Mouse (Mus musculus): Measurements from ENCODE around the gene Rbfox2.

Gene Rbfox2

DNA sequence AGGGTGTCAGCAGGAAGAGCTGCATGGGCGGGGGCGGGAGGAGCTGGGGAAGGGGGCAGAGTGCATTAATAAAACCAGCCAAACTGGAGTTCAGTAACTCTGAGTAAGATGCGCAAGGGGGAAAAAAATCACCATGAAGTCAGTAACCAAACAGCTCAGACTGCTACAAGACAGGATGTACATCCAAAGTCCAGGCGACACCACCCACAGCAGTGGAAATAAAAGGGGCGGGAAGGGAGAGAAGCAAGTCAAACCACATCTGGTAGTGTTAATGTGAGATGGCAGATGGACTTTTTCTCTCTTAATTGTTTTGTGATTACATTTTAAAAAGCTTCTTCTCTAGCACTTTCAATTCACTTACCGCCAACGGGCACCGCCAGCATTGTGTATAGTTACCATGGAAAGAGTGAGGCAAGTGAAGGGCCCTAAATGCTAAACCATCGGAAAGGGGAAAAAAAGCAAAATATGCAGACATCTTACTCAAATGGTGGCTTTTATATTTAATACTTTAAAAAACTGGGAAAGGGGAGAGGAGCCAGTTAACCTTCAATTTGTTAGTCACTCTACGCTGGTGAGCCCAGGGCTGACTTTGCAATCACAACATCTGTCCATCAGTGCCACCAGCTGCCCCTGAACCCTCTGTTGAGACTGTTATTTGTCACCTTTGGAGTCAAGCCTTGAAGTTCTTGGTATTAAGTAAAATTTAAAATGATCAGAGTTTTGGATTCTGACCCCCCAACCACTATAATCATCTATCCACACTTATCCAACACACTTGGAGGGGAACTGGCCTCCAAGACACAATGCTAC lies 202.2 kb downstream of the Rbfox2 start:
- no peak for DNase-seq (ENCODE audit: low read depth, low spot score)

DNA sequence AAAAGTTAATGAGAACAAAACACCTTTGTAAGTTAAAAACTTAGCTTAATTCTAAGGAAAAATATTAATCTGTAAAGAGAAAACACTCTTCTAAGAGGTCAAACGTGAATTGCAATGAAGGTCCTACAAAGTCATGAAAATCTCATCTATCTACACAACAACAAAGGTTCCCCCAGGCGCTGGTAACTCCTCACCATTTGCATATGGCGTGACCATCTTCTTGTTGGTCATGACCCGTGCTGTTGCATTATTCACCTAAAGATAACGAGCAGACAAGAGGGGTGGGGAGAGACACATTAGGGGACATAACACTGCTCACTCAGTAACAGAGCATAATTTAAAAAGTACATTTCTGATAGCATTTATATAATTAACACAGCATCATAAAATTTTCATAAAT lies 204.1 kb downstream of the Rbfox2 start:
- DNase-seq (ENCODE audit: low read depth, low spot score): no peak

DNA sequence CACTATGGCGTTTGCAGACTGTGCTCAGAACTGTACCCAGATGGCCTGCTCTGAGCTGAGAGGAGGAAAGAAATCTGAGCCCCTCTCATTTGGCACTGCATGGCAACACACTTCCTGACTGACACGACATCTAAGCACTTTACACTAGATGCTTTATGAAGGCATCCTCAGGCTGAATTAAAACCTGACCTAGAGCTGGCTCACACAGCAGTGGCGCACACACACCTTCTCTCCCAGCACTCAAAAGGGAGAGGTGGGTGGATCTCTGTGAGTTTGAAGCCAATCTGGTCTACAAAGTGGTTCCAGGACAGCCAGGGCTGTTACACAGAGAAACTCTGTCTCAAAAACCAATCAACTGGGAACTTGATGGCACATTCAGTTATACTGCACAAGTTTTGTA lies 207.0 kb downstream of the Rbfox2 start:
- no peak for DNase-seq (ENCODE audit: low read depth, low spot score)

DNA sequence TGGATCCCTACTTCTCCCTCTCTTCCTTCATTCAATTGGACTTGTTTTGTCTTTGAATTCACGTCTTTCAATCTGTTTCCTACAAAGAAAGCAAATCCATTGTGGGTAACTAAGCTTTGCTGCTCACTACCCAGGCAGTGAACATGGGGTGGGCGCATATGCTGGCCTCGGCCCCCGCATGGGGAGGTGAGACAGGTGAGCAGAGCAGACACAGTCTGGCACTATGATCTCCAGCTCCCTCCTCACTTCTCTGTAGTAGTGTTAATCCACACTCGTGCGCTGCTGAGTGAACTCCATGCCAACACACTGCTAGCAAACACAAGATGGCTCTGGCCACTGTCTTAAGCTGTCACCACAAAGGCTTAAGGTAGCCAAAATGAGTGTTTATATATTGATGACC lies 209.4 kb downstream of the Rbfox2 start:
- DNase-seq (ENCODE audit: low read depth, low spot score): no peak

DNA sequence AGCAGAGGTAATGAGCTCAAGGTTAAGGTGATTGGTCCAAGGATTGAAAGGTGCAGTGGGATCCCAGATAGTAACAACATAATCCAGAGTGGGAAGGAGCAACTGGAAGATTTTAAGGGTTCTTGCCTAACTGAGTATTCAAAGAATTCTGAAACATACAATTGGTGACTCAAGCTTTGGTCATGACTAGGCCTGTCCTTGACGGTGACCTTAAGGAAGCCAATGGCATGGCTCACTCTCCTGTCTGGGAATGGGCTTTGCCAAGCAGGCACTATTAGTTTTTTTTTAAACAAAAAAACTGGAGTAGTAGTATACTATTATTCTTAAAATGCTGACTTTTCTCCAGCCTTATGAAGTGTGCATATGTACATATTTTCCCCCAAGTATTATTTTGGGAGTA lies 211.6 kb downstream of the Rbfox2 start:
- DNase-seq (ENCODE audit: low read depth, low spot score): no peak

DNA sequence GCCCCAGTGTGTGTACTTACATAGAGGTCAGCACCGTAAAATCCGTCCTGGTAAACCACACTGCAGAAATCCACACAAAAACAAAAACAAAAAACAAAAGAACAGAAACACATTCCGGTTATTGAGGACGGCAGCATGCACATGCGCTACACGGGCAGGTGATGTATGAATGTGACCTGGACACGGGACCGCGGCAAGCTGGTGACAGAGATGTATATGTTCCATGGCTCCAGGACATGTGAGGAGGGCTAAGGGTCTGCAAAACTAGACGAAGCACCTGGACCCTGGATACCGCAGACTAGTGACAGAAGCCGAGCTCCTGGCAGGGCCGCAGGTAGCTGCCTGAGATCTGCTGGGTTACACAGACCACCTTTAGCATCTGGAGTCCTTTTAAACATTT lies 212.4 kb downstream of the Rbfox2 start:
- no peak for DNase-seq (ENCODE audit: low read depth, low spot score)

DNA sequence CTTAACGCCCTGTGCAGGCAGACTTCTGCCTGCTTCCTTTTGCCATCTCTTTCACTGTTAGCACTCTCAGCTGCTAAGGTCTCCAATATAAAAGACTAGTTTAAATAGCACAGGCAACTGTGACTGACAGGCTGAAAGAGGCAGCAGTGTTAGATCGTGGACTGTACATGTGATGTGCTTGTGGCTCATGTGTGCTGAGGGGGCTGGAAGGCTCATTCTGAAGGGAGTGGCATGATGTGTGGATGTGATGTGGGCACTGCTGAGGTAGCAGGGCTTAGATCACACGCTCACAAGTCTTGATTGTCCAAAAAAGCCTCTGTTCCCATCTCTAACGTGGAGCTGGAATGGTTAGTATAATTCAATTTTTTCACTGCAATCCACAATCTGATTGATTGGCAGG lies 215.4 kb downstream of the Rbfox2 start:
- DNase-seq (ENCODE audit: low read depth, low spot score): no peak

DNA sequence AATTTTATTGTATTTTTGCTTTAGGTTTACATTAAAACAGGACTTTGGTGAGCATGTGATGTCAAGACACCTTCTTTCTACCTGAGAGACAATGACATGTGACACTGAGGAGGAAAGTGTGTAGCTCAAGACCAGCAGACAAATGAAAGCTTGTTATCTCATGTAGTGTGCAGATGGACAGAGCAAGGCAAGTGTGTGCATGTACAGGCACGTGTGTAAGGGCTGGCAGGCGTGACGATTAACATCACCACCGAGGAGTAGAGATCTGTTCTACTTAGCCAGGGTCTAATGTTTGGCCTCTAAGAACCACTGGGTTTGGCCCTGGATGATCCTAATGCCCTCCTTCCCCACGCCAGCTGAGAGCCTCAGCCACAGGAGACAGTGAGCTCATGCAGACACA lies 216.3 kb downstream of the Rbfox2 start:
- no peak for DNase-seq (ENCODE audit: low read depth, low spot score)

DNA sequence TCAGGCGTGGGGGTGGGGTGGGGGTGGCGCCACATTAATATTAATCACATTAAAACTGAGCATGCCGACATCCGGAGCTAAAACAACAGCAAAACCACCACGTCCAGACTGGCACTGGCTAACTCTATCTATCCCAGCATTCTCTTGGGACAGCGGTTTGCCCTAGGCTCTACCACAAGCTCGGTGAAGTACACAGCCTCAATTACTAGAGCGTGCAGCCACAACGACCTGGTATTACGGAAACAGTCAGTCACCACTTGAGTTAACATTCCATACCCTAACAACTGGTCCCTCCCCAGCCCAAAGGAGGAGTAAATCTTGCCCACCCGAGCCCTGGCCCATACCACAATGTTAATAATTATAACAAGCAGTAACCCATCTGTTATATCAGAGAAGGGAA lies 217.6 kb downstream of the Rbfox2 start:
- DNase-seq (ENCODE audit: low read depth, low spot score): no peak

DNA sequence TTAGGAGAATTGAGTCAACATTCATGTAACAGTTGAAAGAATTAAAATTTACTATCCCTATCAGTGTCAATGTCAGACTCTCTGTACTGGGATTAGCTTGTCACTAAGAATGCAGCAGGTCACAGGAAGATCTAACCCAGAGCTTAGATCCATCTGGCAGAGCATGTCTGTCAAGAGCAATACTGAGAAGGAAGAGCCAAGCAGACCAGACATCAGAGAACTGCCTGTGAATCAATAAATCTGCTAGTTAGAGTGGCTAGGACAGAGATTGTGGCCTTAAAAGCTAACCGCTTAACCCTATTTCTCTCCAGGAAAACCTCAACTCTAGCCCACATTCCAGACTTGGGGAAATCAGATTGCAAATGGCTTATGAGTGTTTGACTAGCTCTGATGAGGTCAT lies 220.3 kb downstream of the Rbfox2 start:
- DNase-seq (ENCODE audit: low read depth, low spot score): no peak

DNA sequence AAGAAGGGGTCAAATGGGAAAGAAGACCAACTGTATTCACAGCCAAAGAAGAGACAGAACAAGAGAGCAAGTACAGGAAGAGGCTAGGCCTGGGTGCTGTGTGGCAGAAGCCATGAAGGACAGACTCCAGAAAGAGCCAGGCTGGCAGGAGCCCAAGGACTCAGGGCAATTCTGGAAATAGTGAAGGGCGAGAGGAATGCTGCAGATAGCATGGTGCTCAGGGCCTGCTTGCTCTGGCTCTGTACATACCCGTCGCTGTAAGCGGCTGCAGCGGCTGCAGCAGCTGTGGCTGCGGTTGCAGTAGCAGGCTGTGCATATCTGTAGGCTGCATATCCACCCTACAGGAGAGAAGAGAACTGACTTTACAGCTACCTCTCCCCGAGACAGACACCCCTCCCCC lies 221.0 kb downstream of the Rbfox2 start:
- no peak for DNase-seq (ENCODE audit: low read depth, low spot score)

DNA sequence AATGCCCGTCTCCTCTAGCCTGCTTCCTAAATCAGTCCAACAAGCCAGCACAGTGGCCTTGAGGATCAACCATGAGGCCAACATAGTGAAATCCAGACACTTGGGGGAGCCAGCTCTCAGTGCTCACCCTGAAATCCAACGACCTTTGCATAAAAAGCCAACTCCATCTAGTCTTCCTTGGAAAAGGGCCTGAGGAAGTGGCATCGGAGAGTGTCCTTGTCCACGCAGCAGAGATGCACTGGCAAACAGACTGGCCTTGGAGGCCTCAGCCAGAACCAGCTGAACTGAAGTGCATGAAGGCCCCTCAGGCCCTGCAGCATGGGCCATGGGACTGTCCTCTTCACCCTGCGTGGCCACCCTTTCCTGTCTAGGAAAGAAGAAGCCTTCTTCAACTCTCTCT lies 225.3 kb downstream of the Rbfox2 start:
- no peak for DNase-seq (ENCODE audit: low read depth, low spot score)

DNA sequence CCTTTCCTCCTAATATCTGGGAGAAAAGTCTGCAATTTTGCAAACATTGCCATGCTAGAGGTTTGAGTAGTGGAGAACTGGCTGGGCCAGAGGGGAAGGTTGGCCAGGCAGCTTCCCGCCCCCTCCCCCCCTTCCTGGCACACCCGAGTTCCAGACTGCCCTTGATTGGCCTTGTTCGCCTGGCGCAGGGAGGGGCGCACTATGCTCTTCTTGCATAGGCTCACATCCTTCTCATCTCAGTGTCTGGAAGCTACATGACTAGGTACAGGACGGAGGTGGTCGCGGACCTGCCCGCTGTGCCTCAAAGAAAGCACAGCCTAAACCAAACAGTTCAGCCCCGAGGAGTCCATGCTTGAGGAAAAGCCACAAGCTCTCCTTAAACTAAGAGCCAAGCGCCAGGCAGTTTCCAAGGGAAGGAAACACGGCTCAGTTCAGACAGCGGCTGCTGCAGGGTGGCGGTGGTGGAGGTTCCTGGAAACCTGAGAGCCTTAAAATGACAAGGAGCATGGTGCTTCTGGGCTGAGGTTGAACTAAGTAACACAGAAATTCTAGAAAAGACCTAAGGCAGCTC lies 226.0 kb downstream of the Rbfox2 start:
- no peak for DNase-seq (ENCODE audit: low read depth, low spot score)

DNA sequence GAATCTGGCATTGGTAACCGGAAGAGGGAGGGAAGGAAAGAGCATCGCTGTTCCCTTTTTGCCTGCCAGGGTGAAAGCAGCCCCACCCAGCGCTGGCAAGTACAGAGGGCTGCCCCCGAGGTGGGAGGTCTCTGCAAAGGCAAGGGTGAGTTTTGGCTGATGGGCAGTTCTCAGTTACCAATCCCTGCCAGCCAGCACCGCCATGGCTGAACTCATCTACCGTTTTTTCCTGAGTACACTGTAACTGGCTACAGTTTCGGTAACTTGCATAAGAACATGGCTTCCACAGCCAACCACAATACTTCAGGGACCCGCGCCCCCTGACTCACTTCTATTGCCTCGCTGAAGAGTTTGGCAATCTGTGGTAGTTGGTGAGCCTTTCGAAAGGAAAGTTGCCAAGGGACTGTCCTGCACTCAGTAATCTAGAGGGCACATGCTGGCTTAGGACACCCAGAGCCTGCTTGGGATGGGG lies 226.9 kb downstream of the Rbfox2 start:
- no peak for DNase-seq (ENCODE audit: low read depth, low spot score)

DNA sequence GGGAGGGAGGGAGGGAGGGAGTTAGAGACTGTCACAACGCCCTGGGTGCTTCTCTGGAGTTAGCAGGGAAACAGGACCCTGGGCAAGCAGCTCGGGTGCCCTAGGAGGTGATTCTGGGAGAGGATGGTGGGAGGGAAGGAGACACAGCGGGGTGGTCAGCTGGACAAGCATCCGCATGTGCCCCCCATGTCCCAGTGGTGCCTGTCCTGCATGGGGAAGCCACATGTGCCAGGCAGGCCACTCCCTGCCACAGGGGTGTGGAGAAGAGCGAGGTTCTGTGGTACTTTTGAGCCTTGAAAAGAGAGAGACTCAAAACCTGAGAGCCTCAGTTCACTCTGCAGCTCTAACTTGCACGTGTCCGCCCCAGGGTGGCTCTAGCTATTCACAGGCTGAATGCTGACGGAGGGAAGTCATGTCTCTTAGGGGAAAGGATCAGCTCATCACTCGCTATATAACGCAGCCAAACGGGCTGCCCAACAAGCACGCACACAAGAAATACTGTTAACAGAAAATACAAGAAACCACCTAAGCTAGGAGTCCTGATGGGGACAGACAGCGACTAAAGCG lies 227.5 kb downstream of the Rbfox2 start:
- DNase-seq (ENCODE audit: low read depth, low spot score): no peak

DNA sequence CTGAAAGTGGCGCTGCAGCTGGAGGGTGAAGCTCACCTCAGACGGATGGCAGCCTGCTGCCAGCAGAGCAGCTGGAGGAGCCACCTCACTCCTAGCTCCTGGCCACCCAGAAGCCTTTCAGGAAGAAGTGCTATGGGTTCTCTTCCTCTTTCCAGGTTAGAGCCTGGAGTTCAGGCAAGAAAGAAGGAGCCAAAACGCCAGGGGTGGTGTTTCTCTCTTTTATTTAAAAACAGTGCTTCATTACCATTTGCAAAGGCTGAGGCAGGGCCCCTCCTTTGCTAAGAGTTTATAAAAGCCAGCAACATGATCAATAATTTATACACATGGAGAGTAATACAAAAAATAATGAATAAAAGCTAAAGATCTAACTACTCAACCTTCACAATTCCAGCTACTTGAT lies 228.0 kb downstream of the Rbfox2 start:
- no peak for DNase-seq (ENCODE audit: low read depth, low spot score)

DNA sequence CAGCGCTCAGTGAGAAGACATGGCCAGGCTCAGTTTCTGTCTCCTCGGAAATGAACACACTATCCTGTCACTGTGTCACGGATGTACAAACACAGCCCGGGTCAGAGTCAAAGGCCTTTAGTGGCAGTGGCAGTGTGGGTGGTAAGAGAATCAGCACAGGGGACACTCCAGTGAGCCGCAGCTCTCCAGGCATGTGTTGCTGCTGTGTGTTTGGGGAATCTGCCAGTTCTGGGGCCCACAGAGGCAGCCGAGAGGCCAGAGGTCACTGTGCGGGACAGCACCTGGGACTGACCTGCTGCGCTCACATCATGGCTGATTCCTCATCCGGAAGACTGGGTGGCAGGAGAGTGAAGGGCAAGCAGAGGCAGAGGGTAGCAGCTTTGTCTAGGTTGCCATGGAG lies 228.9 kb downstream of the Rbfox2 start:
- DNase-seq (ENCODE audit: low read depth, low spot score): no peak

DNA sequence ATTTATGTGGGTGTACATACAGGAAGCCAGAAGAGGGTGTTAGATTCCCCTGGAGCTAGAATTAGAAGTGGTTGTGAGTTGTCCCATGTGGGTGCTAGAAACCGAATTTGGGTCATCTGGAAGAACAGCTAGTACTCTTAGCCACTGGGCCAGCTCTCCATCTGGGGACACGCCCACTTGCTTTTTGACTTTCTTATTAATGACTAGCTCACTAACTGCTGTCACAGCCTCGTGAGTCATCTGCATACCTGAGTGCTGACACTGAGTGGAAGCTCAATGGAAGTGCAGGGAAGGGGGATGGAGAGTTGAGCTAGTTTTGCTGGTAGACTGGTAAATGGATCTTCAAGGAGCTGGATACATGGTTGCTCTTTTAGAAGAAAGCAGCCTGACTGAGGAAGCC lies 230.3 kb downstream of the Rbfox2 start:
- DNase-seq (ENCODE audit: low read depth, low spot score): no peak

DNA sequence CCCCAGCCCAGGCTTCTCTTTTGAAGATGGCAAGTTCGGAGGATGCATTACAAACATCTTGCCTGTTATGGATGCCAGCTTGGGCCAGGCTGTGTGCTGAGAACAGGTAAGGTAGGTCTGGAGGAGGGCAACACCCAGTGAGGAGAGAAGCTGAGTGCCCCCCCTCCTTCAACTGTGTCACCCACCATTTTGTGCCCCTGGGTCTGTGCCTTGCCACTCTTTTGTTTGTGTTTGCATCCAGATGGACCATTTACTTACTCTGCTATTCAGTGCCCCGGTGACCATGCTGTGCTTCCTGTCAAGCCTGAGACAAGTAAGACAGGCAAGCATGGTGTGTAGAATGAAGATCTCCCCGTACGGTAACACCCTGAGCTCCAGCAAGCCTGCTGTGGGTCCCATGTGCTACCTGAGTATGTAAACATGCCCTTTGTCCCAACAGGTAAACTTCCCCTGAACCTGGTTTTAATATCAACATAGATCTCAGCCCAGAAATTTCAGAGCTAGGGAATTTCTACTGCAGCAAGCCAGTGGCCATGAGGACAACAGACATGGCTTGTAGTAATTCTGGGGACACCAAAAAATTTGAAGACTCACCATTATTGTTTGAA lies 234.1 kb downstream of the Rbfox2 start:
- no peak for DNase-seq (ENCODE audit: low read depth, low spot score)

DNA sequence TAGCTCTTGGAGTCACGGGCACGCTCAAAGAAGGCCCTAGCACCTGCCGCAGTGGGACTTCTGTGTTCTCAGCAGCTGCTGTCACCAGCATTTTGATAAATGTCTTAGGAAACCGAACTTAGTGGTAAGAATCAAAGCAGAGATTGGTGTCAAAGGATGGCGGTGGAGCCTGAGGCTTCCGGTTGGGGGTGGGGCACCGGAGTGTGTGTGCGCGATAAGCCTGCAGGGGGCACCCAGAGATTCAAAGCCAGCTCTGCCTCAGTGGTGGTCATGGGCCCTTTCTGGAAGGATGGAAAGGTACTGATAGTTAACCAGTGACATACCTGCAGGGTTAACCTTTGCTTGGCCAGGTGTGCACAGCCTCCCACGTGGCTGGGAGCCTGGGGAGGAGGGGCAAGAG lies 235.3 kb downstream of the Rbfox2 start:
- DNase-seq (ENCODE audit: low read depth, low spot score): peak; percentile 78

DNA sequence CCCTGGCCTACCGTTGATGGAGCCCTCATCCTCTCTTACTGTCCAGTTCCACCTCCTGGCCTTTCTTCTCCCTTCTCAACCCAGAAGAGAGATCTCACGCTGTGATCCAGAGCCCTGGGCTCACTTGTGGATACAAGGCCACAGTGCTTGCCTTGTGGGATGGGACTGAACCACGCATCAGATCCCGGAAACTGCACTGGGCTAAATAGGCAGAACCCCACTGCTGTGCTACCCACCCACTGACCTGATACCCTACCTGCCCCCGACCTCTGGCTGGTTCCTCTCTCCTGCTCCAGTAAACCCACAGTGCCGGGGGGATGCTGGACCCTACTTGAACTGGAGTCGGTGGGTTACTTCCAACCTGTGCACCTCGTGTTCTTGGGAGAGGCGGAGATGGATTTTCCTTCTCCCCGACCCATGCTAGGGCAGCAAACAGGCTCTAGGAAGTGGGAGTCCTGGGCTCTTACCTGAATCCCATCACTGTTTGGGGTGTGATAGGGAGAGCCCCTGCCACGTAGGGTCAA lies 236.0 kb downstream of the Rbfox2 start:
- DNase-seq (ENCODE audit: low read depth, low spot score): no peak

DNA sequence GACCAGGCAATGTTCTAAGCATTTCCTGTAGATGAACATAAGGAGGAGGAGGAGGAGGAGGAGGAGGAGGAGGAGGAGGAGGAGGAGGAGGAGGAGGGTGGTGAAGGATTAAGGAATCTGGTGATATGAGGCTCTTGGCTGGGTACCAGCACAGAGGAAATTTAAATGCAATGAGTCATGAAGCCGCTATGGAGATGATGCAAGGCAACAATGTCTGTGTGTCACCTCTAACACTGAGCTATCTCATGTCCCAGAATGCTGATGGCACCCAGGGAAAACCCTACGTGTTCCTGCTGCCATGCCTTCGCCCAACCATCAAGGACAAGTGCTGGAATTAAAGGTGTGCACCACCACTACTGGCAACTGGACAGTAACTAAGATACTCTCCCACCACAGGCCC lies 237.8 kb downstream of the Rbfox2 start:
- DNase-seq (ENCODE audit: low read depth, low spot score): no peak

DNA sequence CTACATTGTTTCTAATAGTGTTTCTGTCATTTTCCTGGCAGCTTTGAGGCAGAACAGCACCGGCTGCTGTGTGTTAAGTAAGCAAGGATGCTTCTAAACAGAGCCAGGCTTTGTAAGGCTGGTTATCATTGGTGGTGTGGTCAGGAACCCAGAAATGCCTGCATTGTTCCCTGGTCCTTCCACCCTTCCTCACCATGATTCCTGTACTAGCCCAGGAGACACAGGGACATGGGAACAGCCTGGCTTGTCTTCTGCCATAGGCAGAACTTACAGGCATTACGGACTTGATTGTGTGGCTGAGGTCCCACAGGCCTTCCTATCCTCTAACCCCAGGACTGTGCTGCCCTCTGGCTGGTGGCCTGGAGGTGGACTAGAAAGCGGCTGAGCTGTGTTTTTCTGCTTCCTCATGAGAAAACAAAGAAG lies 238.4 kb downstream of the Rbfox2 start:
- no peak for DNase-seq (ENCODE audit: low read depth, low spot score)

All from CD4-positive, CD25-positive, alpha-beta regulatory T cell, adult 2 months (primary cell).